Mouse (Mus musculus) T-helper 17 cell (primary cell): Measurements from ENCODE around the gene BC051142.

Source experiments
- in situ Hi-C, 2 experiments: fragments of 300-600 bp; cut with MboI, MseI; formaldehyde crosslinking; loops; 1 replicate in 1 of 2; 2 replicates in 1 of 2; pipeline ENCODE4 v1.15.1; 2025; ENCODE audit warnings: high pct_unique_total_duplicates in 2 of 2

BC051142 gene

DNA sequence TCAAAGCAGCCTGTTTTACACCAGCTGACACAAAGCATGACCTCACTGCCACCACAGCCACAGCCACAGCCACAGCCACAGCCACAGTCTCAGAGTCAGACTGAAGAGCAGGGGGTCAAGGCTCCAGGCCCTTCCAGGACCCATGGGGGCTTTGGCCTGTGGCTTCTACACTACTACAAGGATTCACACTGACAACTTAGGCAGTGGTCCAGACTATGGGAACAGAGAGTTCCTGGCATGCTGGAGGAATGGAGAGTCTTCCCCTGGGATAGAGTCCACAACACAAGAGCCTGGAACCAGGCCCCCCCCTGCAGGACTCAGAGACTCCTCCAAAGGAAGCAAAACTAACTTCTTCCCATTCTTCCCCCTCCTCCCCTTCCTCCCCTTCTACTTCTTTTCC lies 109.0 kb downstream of the BC051142 start:
- in situ Hi-C loops: no loop called here
